Mouse (Mus musculus): ENCODE results near the gene Aanat. TPM values are rescaled to one million over a fixed set of nuclear protein-coding genes. Genes with fewer than 3 reads are reported as not detected.
"Not testable (repeated sequence)": the region's sequence is repeated elsewhere in the genome, so short reads cannot be mapped to it uniquely, and the experiment has no call there.

Gene Aanat
- polyA plus RNA-seq, 1 experiment from 2014 or later: not detected

DNA sequence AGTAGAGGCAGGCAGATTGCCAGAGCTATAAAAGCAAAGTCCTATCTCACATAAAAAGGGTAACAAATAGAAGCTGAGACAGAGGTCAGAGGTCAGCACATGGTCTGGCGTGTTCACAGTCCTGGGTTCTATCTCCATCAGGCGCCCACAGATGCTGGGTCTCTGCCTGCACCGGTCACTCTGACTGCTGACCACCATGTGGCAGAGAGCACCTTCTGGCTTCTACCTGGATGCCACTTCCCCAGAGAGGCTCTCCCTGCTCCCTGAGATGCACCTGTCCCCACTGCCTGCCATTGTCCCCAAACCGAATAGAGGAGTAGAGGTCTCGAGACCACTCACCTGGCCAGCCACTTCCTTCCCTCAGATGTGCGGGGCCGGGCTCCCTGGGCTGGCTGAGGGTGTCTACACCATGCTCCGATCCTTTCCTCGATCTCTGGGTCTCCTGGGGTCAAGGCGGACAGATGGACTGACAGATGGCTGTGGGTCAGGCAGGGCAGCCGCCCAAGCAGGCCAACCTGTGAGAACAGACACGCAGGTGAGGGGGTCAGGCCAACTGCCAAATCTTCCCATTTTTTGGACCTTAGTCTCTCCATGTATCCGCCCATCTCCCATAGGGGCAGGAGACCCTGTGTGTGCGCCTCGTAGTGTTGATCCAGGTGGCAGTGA lies 23.9 kb downstream of the Aanat start:
- Histone ChIP-seq H3K4me1 (ENCODE audit: control insufficient read depth, insufficient read depth, low read length) (no peaks in the 10 kb centered on the region), H3K9ac (ENCODE audit: low read depth, low read length) (no peak overlapping the region), H3K4me2 (replicated peaks; ENCODE audit: low read depth, low read length) (no peak overlapping the region), H3K27me3 (ENCODE audit: control insufficient read depth, insufficient read depth, low read length) (no peaks in the 10 kb centered on the region), H3K9me3 (ENCODE audit: control insufficient read depth, low read length) (no peaks in the 10 kb centered on the region), H3K36me3 (ENCODE audit: control insufficient read depth, insufficient read depth, low read length) (peaks cover 12% of the 10 kb centered on the region), H3K4me3 (ENCODE audit: low read length) (no peak overlapping the region), H3K27ac (ENCODE audit: low read depth, low read length) (no peak overlapping the region)
- 78% methylated on average over 15 of the region's 15 CpGs for WGBS
- no peak for ATAC-seq (ENCODE audit: low FRiP score, low TSS enrichment)

DNA sequence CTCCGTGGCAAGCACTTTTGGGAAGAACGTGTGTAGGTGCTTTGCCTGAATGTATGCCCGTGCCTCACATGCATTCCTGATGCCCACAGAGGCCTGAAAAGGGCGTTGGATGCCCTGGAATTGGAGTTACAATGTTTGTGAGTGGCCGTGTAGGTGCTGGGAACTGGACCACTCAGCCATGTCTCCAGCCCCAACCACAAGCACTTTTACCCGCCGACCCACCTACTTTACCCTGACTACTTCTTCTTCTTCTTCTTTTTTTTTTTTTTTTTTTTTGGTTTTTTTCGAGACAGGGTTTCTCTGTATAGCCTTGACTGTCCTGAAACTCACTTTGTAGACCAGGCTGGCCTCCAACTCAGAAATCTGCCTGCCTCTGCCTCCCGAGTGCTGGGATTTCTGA lies 24.9 kb downstream of the Aanat start:
- not testable (repeated sequence) for H3K9ac ChIP-seq (ENCODE audit: low read depth, low read length); H3K27ac ChIP-seq (ENCODE audit: low read depth, low read length); H3K27me3 ChIP-seq (ENCODE audit: control insufficient read depth, insufficient read depth, low read length); H3K4me2 ChIP-seq (replicated peaks; ENCODE audit: low read depth, low read length); H3K9me3 ChIP-seq (ENCODE audit: control insufficient read depth, low read length); H3K4me3 ChIP-seq (ENCODE audit: low read length); ATAC-seq (ENCODE audit: low FRiP score, low TSS enrichment); H3K36me3 ChIP-seq (ENCODE audit: control insufficient read depth, insufficient read depth, low read length)
- WGBS: 85% methylated on average over 9 of the region's 9 CpGs
- peaks cover 10% of the 10 kb centered on the region for H3K4me1 ChIP-seq (ENCODE audit: control insufficient read depth, insufficient read depth, low read length)

DNA sequence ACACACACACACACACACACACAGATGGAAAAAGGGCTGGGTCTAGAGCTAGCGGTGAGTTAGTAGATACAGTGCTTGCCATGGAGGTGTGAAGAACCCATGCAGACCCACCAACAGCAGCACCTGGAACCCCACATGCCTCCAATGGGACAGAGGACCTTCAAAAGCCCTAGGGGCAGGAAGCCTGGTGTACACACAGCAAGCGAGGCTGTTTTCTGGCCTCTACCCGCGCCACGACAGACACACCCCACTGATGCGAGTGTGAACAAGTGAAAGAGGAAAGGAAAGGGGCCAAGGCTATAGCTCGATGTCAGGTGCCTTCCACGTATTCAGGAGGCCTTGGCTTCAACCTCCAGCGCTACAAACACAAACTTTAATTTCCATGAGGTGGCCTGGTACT lies 25.7 kb downstream of the Aanat start:
- H3K27me3 ChIP-seq (ENCODE audit: control insufficient read depth, insufficient read depth, low read length): no peaks in the 10 kb centered on the region
- no peaks in the 10 kb centered on the region for H3K9me3 ChIP-seq (ENCODE audit: control insufficient read depth, low read length)
- WGBS: 91% methylated on average over 9 of the region's 9 CpGs
- H3K4me1 ChIP-seq (ENCODE audit: control insufficient read depth, insufficient read depth, low read length): peaks cover 16% of the 10 kb centered on the region
- H3K36me3 ChIP-seq (ENCODE audit: control insufficient read depth, insufficient read depth, low read length): 0 out of 2 replicates have a peak, but pooled peaks cover under 1% of the 10 kb centered on the region
- no peak overlapping the region for H3K4me2 ChIP-seq (replicated peaks; ENCODE audit: low read depth, low read length)
- no peak overlapping the region for H3K4me3 ChIP-seq (ENCODE audit: low read length)
- H3K27ac ChIP-seq (ENCODE audit: low read depth, low read length): no peak overlapping the region
- H3K9ac ChIP-seq (ENCODE audit: low read depth, low read length): no peak overlapping the region
- no peak for ATAC-seq (ENCODE audit: low FRiP score, low TSS enrichment)

DNA sequence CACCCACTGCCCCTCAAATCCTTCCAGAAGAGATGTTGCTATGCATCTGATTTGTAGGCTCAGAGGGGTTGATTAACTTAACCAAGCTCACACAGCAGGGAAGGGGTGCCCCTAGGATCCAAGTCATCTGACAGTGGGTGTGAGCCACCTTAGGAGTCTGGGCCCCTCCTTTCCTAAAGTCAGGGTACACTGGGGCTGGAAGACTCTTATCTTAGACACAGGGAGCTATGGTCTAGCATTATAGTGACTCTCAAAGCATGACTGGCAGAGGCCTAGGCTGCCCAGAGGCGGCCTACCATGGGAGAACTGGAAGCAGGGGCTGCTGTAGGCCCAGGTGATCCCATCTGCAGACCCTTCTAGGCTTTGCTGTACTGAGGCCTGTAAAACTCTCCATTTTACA lies 26.3 kb downstream of the Aanat start:
- WGBS: 96% methylated on average over 1 of the region's 1 CpGs
- Histone ChIP-seq H3K36me3 (ENCODE audit: control insufficient read depth, insufficient read depth, low read length) (no peaks in the 10 kb centered on the region), H3K9me3 (ENCODE audit: control insufficient read depth, low read length) (no peaks in the 10 kb centered on the region), H3K27ac (ENCODE audit: low read depth, low read length) (no peak overlapping the region), H3K4me1 (ENCODE audit: control insufficient read depth, insufficient read depth, low read length) (peaks cover 16% of the 10 kb centered on the region), H3K4me3 (ENCODE audit: low read length) (no peak overlapping the region), H3K27me3 (ENCODE audit: control insufficient read depth, insufficient read depth, low read length) (no peaks in the 10 kb centered on the region), H3K4me2 (replicated peaks; ENCODE audit: low read depth, low read length) (no peak overlapping the region), H3K9ac (ENCODE audit: low read depth, low read length) (no peak overlapping the region)
- no peak for ATAC-seq (ENCODE audit: low FRiP score, low TSS enrichment)

DNA sequence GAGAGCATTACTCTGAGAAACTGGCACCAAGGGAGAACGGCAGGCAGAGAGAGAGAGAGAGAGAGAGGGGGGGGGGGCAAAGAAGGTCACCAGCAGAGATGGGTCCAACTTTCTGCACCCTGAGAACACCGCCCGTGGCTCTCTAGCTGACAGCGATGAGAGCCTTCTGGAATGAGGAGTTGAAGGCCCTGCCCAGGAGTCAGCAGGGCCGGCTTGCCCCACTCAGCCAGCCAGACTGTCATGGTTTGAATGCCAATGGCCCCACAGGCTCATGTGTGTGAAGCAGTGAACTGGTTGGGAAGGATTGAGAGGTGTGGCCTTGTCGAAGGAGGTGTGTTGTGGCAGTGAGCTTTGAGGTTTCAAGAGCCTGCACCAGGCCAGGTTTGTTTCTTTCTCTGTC lies 27.0 kb downstream of the Aanat start:
- ATAC-seq (ENCODE audit: low FRiP score, low TSS enrichment): no peak
- no peaks in the 10 kb centered on the region for H3K36me3 ChIP-seq (ENCODE audit: control insufficient read depth, insufficient read depth, low read length)
- H3K4me2 ChIP-seq (replicated peaks; ENCODE audit: low read depth, low read length): no peak overlapping the region
- H3K9me3 ChIP-seq (ENCODE audit: control insufficient read depth, low read length): no peaks in the 10 kb centered on the region
- H3K4me1 ChIP-seq (ENCODE audit: control insufficient read depth, insufficient read depth, low read length): peaks cover 16% of the 10 kb centered on the region
- no peak overlapping the region for H3K27ac ChIP-seq (ENCODE audit: low read depth, low read length)
- H3K9ac ChIP-seq (ENCODE audit: low read depth, low read length): no peak overlapping the region
- WGBS: 86% methylated on average over 6 of the region's 6 CpGs
- H3K27me3 ChIP-seq (ENCODE audit: control insufficient read depth, insufficient read depth, low read length): no peaks in the 10 kb centered on the region
- no peak overlapping the region for H3K4me3 ChIP-seq (ENCODE audit: low read length)

DNA sequence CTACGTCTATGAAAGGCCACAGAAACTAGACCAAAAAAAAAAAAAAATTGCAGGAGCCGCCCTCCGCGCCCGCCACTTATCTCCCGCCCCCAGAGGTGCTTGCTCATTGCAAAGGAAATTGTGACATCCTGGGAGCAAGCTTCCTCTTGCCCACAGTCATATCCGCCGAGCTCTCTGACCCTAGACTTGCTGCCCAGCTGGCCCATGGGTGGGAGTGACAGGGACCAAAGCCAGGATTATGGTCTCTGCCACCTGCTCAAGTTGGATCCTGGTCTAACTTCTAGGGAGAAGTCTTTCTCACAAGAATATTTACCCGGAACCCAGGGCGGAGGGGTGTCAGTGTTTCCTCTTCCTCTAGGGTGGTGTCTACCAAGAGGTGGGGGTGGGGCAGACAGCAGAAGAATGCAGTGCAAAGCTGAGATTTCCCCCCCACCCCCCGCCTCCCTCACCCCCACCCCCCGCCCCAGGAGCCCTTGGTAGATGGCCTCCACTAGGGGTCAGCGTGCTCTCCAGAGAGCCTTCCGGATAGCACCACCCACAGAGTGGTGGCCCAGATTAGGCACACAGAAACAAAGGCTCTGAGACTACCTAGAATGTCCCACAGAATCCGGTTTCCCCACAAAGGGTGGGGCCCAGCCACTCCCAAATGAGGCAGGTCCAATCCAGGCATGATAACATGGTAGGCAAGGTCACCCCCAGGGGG lies 29.7 kb downstream of the Aanat start:
- Histone ChIP-seq H3K36me3 (ENCODE audit: control insufficient read depth, insufficient read depth, low read length) (no peaks in the 10 kb centered on the region), H3K9ac (ENCODE audit: low read depth, low read length) (no peak overlapping the region), H3K27ac (ENCODE audit: low read depth, low read length) (no peak overlapping the region), H3K4me3 (ENCODE audit: low read length) (no peak overlapping the region), H3K4me2 (replicated peaks; ENCODE audit: low read depth, low read length) (no peak overlapping the region), H3K9me3 (ENCODE audit: control insufficient read depth, low read length) (no peaks in the 10 kb centered on the region), H3K27me3 (ENCODE audit: control insufficient read depth, insufficient read depth, low read length) (no peaks in the 10 kb centered on the region), H3K4me1 (ENCODE audit: control insufficient read depth, insufficient read depth, low read length) (peaks cover 34% of the 10 kb centered on the region)
- WGBS: 39% methylated on average over 15 of the region's 15 CpGs
- peak; percentile 28; the same call in 1 of the 2 replicates for ATAC-seq (ENCODE audit: low FRiP score, low TSS enrichment)

DNA sequence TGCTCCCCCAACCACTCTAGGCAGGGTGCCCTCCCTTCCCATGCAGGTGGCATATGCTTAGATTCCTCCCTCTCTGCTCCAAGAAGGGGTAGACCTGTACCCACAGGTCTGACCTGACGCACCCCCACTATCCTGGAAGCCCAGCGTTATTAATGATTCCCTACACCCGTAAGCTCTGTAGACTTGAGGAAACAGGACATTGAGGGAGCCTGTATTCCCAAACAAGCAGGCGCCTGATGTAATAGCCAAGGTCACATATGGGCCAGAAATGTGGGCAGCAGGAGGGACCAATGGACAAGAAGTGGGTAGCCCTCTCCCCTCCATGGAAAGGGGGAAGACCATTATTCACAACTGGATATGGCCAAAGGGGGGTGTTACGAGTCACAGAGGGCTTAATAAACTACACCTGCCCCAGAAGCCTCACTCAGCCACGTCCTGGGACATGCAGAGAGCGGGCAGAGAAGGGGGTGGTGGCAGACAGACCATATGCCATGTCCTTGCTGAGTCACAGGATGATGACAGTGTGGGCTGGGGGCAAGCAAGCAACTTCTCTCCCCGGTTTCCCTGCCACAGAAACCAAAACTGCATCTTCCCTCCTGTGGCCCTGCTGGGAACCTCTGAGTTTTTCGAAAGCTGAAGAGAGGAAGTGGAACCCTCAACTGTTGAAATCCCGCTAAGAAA lies 30.3 kb downstream of the Aanat start:
- peaks cover 39% of the 10 kb centered on the region for H3K4me1 ChIP-seq (ENCODE audit: control insufficient read depth, insufficient read depth, low read length)
- H3K36me3 ChIP-seq (ENCODE audit: control insufficient read depth, insufficient read depth, low read length): no peaks in the 10 kb centered on the region
- no peak for ATAC-seq (ENCODE audit: low FRiP score, low TSS enrichment)
- WGBS: 78% methylated on average over 10 of the region's 10 CpGs
- H3K4me3 ChIP-seq (ENCODE audit: low read length): no peak overlapping the region
- no peaks in the 10 kb centered on the region for H3K27me3 ChIP-seq (ENCODE audit: control insufficient read depth, insufficient read depth, low read length)
- H3K9ac ChIP-seq (ENCODE audit: low read depth, low read length): no peak overlapping the region
- H3K9me3 ChIP-seq (ENCODE audit: control insufficient read depth, low read length): no peaks in the 10 kb centered on the region
- no peak overlapping the region for H3K4me2 ChIP-seq (replicated peaks; ENCODE audit: low read depth, low read length)
- H3K27ac ChIP-seq (ENCODE audit: low read depth, low read length): no peak overlapping the region

DNA sequence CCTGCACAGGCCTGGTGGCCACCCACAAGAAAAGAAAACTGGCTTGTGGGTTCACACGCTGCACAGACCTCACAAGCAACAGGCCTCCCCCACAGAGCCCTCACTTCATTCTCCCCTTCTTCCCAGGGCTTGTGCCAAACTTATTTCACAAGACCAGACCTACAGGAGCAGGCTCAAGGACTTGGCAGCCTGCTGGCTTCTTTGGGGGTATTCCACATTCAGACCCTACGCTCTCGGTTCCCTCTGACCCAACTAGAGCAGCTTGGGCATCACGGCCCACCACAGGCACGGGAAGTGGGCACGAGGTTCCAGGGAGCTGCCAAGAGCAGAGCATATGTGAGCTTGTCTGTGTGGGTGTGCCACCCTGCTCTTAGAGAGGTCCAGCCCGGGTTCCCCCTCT lies 31.4 kb downstream of the Aanat start:
- no peak for ATAC-seq (ENCODE audit: low FRiP score, low TSS enrichment)
- Histone ChIP-seq H3K4me2 (replicated peaks; ENCODE audit: low read depth, low read length) (no peak overlapping the region), H3K4me1 (ENCODE audit: control insufficient read depth, insufficient read depth, low read length) (peaks cover 49% of the 10 kb centered on the region), H3K9ac (ENCODE audit: low read depth, low read length) (no peak overlapping the region), H3K27me3 (ENCODE audit: control insufficient read depth, insufficient read depth, low read length) (no peaks in the 10 kb centered on the region), H3K27ac (ENCODE audit: low read depth, low read length) (no peak overlapping the region), H3K9me3 (ENCODE audit: control insufficient read depth, low read length) (no peaks in the 10 kb centered on the region), H3K36me3 (ENCODE audit: control insufficient read depth, insufficient read depth, low read length) (no peaks in the 10 kb centered on the region), H3K4me3 (ENCODE audit: low read length) (no peak overlapping the region)
- 82% methylated on average over 7 of the region's 7 CpGs for WGBS

DNA sequence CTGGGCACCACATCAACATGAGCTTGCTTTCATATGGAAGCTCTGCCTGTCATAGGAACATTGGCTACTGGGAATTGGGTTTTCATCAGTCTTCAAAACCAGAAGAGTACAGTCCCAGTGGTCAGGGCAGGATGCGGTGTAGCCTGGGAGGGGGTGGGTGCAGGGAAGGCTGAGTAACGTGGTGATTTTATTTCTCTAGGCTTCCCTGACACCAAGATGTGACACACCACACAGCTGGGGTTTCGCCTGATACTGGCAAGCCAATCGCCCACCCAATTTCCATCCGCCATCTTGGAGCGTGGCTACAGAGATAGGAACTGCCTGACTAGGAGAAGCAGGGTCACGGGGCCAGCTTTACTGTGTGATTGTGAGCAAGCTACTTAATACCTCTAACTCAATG lies 32.4 kb downstream of the Aanat start:
- Histone ChIP-seq H3K4me3 (ENCODE audit: low read length) (no peak overlapping the region), H3K4me2 (replicated peaks; ENCODE audit: low read depth, low read length) (no peak overlapping the region), H3K27me3 (ENCODE audit: control insufficient read depth, insufficient read depth, low read length) (no peaks in the 10 kb centered on the region; the same call in 1 of the 2 replicates), H3K4me1 (ENCODE audit: control insufficient read depth, insufficient read depth, low read length) (peaks cover 59% of the 10 kb centered on the region), H3K36me3 (ENCODE audit: control insufficient read depth, insufficient read depth, low read length) (no peaks in the 10 kb centered on the region), H3K9ac (ENCODE audit: low read depth, low read length) (no peak overlapping the region), H3K27ac (ENCODE audit: low read depth, low read length) (no peak overlapping the region), H3K9me3 (ENCODE audit: control insufficient read depth, low read length) (no peaks in the 10 kb centered on the region)
- 89% methylated on average over 7 of the region's 7 CpGs for WGBS
- ATAC-seq (ENCODE audit: low FRiP score, low TSS enrichment): no peak
